Mouse (Mus musculus) yolk sac, embryonic 10.5 days (tissue): Measurements from ENCODE around the gene Six1.

Experiments used
- DNase-seq: peaks from one replicate; pipeline ENCODE4 v3.0.0-alpha.2; 2017; ENCODE audit warnings: low spot score

Six1 gene

DNA sequence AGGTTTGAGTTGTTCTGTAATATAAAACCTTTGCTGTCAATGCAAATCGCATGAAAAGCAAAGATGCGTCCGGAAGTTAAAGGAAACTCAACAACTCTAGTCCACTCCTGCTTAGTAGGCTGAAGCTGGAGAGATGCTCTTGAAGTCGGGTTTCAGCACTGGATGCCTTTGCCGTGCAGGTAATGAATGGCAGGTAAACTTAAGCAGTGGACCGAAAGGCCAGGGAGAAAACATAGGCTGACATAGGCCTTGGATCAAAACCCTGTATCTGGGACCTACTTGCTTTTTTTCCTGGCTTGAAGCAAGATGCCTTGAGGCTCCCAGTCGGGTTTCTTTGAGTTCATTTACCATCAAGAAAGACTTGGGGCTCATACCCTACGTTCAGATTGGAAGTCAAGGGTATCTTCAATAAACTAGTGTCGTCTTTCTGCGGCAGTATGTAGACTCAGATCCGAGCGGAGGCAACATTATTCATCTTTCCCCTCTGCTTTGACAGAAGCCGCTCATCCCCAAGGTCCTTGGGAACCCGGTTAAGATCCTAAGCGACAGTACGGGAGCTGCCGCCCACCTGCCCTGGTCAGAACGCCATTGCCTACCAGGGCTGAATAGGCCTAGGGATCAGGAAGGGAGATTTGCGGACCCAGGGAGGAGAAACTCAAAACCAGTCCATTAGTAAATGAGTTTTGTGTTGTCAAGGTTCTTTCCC is 4.0 kb downstream of the Six1 start:
- no peak for DNase-seq

DNA sequence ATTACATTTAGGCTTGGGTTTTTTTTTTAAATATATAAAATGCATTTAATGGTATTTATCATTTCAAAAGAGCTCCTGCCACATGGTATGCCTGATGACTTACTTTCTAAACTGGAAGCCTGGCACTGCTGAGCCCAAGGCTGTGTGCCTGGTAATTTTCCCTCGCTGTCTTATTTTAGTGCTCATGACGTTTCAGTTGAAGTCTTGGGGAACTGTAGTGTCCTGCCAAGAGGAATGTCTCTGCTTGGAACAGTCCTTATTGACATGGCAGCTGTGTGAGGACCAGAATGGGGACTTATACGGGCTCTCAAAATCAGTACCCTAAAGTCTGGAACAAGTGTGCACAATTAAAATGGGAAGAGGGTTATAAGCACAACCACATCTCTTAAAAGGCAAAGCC is 5.2 kb downstream of the Six1 start:
- no peak for DNase-seq

DNA sequence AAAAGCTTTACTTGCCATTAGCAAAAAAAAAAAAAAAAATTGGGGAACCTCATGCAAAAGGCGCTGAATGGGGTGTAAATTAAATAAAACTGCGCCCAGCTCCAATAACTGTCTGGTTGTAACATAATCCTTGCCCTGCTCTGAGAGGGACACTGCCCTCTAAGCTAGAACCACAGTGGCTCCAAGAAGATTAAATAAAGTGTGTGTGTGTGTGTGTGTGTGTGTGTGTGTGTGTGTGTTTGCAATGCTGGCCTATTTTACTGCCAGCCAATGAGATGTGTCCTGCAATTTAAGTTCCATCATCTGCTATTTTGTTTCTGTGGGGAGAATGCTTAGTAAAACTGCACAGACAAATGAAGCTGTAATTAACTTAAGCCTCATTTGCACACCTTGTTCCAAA is 6.1 kb downstream of the Six1 start:
- no peak for DNase-seq

DNA sequence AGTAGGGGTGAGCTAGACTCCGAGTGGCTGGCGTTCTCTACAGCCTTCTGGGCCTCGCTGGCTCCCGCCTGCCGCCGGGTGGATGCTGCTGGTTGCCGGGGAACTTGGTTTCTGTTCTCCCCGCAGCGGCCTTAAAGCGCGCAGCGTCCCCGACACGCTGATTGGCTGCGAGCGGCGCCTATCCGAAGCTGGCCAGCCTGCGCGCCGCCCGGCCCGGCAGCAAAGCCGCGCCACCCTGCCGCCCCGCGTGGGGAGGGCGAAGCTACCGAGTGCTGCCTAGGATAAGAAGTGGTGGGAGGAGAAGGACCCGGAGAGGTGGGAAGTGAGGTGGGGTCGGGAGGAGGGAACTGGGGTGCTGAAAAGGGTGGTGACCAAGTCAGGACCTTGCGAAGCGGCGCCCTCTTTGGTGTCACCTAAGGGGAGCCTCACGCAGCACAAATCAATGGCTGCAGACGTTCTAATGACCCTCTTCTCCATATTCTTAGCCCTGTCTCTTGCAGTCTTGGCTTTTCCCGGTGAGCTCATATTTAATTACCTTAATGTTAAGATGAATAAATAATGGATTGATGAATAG is 7.0 kb downstream of the Six1 start:
- DNase-seq = peak; percentile 74

DNA sequence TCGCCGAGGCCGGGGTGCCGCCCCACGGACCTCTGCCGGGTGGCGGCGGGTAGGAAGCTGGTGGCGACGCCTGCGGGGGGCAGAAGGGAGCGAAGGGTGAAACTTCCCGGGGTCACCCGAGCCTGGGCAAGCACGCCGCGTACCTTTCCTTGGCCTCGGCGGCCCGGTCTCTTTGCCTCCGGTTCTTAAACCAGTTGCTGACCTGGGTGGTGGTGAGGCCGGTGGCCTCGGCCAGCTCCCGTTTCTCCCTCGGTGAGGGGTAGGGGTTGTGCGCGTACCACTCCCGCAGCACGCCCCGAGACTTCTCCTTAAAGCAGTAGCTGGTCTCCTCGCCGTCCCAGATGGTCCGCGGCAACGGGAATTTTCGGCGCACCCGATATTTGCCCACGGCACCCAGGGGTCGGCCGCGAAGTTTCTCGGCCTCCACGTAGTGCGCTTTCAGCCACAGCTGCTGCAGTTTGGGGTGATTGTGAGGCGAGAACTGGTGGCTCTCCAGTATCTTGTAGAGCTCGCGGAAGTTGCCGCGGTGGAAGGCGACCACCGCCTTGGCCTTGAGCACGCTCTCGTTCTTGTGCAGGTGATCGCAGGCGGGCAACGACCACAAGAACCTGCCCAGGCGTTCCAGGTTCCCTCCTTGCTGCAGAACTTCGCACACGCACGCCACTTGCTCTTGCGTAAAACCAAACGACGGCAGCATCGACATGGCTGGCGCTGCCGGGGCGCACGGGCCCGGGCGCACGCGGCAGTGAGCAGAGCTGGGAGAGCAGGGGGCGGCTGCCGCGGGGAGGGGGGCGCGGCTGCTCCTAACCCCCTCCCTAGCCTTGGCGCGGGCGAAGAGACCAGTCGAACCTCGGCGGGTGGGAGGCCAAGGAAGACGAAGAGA is 7.7 kb downstream of the Six1 start:
- peak; percentile 6 for DNase-seq

DNA sequence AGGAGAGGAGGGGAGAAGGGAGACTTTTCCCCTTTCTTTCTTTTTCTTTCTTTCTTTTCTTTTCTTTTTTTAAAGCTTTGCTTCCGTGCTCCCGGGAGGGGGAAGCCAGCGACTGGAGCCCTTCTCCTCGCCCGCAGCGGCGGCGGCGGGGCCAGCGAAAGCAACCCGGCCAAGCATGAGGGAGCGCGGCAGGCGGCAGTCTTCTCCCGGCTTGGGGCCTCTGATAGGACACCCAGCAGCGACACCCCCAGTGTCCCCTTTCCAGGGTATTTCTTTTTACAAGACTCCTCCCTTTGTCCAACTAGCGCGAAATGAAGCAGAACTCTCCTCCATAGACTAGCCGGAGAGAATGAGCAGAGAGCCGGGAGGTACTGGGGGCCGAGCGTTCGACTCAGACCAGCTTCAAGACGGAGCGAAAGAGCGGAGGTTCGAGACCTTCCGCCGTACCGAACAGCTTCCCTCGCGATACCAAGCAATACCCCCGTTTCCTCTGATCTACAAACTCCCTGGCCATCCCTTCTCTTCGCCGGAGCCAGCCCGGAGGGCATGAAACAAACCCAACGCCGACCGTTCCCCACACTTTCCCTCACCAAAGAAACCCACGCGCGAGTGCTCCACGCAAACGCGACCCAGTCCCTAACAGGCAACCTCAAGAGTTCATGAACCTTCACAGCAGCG is 8.5 kb downstream of the Six1 start:
- DNase-seq = peak; percentile 38

DNA sequence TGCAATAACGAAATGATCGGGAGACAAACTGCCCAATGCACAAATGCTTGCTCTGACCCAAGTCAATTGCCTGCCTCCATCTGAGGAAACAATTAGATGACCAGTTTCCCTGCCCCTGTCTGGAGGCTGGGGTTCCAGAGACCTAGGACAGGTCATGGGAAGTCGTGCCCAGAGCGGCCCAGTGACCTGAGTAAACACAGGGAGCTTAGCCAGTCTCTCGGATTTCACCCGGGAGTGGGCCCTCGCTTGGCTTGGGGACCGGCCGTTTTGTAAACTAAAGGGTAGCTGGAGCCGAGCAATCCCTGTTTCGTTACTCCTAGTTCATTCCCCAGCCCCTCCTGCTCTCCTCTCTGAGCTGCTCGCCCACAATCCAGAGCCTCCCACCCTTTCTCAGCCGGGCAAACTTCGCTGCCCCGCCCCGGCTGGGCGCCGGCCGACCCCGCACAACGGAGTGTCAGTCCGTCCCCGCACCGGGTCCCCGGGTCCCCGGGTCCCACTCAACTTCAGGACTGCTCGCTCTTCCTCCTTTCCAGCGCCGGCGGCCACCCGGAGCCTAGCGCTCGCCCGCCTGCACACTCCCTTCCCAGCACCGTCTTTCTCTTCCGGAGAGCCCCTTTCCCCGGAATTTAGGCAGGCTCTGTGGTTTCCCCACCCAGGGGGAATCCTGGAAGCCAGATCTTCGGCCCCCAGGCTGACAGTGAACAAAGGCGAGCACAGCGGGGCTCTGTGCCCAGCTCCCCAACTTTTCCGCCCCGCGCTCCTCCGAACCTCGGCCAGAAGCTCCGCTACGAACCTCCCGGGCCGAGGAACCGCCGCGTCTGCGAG is 9.3 kb downstream of the Six1 start:
- peak; percentile 46 for DNase-seq

DNA sequence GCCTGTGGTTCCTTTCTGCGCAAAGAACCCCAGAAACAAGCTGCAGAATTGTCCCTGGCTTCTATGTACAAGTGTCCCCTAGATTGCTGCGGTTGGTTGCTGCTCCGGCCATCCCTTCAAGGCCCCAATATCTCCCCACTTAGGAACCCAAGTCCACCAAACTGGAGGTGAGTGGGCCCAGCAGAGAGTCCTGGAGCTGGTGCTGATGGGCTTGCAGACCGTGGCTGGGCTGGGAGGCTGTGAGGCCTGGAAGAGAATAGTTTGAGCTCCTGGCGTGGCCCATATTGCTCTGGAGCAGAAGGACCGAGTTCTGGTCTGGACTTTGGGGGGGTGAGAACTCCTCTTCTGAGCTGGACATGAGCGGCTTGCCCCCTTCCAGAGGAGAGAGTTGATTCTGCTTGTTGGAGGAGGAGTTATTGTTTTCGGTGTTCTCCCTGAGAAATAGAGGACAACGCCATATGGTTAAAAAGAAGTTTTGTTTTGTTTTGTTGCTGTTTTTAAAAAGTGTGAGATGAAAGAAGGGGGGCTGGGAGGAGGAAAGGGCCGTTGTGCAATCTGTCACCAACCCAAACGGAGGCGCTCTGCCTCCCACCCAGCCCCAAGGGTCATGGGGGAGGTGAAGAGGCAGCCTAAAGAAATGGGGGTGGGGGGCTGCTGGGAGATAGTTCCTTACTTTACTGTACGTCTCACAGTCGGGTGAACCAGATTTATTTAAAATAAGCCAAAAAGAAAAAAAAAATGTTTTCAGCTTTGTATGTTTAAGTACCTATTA is 10.1 kb downstream of the Six1 start:
- no peak for DNase-seq

DNA sequence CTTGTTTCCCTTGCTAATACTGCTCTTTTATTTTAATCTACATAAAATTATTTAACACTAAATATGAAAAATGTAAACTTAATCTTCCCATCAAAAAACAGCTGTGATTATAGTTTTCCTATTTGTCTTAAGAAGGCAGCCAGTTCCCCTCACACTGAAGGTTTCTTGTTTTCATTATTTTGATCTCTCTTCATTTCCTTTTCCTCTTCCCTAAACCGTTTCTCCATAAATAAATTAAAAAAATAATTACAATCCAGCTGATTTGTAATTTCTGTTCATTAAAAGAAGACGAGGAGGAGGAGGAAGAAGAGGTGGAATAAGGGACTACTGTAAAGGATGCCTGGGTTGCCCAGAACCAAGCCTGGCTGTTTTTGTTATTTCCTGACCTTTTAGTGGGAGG is 10.8 kb downstream of the Six1 start:
- DNase-seq = no peak

DNA sequence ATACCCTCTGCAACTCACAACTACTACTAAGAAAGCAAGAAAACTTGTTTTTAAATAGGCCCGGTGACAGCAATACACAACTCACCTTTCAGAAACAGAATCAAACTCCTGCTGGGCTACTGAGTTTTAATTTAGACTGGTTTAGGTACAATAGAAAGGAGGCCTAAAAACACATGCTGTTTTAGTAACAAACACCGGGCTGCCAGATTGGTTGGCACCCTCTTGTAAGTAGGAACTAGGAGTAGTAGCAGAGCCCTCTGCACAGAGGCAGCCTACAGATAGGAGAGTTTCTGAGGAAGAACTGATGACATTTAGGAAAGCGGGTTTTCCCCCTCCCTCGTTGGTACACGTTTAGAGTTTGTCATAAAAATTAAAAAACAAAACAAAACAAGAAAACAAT is 11.3 kb downstream of the Six1 start:
- DNase-seq = peak; percentile 6

DNA sequence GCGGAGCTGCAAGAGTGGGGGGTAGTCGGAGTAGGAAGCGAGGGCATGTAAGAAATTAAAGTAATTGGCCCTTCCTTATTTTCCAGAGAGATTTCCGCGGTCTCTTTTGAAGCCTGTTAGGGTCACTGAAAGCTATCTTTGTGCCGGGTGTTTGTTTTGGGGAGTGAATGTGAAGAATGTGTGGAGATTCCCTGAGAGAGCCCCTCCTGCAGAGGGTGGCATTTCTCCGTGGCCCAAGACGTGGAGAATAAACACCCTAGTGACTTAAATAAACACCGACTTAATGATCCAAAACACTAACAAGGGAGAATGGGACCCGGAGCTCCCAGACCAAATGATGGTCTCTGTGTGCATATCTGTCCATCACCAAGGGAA is 12.4 kb downstream of the Six1 start:
- DNase-seq = no peak

DNA sequence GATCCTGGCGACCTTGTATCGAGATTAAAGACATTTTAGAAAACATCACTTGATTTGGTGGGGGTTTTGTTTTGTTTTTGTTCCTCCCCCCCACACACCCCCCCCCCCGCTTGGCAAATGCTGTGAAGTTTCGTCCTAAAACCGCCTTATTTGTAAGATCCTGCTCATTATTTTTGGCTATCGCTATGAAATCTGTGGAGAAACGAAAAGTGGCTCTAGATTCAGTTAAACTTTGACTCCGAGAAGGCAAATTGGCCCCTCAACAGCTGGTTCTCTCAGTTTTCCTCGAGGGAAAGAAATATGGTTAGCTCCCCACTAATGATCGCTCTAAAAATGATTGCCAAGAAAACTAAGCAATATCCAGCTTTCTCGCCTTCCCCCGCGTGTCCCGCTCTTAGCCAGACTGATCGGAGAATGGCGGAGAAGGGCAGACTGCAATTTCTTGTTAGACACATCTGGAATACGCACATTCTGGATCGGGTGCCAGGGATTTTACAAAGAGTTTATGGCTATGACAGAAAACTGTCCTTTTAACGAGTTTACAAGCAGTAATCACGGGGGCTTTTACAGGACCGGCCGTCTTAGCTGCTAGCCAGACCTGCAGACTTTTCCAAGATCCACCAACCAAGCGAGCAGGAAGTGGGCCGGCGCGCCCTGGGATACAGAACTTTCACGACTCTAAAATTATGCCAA is 13.0 kb downstream of the Six1 start:
- DNase-seq = peak; percentile 26

DNA sequence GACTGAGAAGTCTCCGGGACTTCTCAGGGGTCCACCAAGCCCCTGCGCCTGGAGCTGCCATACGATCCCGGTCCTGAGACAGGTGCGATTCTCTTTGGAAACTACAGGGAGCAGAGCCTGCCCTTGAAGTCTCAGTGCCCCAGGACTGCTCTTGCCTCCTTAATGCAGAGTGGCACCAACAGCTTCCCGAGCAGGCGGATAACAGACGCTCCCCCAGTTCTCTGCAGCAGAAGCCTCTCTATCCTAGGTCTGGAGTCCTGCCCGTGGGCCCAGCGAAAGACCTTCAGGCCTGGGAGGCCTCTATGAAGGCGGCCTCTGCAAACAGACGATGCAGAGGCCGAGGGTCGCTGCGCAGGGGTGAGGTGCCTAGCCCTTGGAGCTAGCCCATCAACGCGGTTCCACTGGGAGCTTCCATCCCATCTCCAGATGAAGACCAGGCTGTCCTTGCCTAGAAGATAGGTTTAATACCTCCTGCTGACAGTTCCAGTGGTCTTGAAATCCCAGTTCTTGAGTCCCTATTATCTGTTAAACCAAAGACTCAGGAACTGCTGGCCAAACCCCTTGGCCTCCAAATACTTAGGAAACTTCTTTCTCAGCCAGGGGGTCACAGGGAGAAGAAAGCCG is 13.6 kb downstream of the Six1 start:
- DNase-seq = peak; percentile 5

DNA sequence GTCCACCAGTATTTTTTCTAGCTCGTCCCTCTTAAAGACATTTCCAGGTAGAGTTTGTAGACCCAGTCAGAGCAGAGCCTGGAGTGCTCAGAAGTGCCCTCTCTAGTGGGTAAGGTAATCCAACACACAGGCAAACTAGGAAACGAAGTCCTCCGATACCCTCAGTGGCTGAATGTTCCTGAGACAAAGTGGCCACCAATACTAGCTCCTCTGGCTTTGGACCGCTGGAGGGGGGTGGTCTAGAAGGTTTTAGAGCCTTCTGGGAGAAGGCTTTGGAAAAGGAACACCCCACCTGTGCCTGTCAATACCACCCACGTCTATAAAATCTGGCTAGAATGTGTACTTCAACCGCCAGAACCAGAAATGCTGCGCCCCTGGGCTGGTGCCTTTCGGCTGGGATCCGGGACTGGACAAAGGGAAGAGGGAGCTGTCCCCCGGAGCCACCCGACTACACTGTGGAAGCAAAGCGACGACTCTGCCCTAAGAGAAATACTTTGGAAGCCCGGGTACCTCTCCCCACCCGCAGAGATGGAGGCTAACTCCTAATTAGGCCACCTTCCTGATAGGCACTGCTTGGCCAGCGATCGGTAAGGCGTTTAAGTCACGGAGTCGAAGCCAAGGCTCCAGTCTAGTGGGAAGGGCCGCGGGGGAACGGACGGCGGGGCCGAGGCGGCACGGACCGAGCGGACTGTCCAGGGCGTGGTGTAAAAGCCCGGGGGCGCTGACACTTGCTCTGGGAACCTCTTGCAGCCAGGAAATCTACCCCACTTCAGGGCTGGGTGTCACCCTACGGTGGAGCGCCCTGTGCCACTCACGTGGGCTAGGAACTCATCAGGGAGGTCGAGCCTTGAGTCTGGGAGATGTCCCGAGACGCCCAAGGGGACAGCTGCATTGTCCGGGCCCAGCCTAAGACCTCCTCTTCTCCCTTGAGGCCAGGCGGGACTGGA is 14.4 kb downstream of the Six1 start:
- DNase-seq = peak; percentile 5

DNA sequence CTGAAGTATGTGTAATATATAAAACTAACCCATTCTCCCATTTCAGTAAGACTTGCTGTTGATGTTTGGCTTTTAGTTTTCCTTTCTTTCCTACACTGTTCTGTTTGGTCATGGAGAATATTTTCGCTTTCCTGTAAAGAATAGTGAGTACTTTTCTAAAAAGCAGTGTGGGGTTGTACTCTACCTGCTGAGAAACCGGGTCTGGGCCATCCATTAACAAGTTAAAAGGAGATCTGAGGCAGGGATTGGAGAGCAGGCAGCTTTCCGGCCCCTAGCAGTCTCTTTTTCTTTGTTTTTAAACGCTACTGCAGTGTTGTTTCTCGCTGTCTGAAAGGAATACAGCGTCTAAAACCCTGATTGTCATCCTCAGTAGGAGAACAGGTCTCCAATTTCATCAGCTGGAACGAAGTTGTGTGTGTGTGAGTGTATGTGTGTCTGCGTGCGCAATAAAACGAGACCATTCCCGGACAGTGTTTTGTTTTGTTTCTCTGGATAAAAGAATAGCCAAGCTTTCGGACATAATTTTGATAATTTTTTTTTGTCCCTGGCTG is 15.2 kb downstream of the Six1 start:
- DNase-seq = peak; percentile 2

DNA sequence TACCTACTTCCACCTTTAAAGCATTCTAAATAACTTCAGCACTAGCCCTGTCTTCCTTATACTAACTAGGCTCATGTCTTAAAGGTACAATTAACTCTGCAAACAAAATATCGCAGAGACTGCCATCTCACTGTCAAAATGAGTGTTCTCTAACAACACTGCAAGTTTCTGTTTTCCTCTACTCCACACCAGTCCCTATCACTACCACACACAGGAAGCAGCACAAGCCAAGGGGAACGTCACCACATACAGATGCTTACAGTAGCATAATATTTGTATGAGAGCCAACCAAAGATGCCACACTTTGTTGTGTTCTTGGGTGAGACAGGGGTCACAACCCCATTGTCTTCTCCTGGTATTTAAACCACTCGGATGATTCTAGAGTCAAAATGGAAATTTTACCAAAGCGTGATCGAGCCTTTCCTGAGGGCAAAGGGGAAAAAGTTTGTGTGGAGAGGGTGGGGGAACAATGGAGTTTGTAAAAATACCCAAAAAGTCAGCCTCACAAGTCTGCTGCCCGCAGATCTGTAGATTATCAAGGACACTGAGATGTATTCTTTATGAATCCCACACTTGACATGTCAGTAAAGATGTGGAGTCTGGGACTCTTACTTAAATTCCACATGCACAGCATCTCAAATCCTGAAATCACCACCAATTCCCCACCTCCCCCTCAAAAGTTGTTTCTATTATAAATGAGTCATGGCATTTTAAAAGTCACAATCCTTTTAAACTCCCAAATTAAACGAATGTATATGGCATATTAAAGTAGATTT is 16.1 kb downstream of the Six1 start:
- DNase-seq = no peak
